Mouse (Mus musculus): Measurements from ENCODE around the gene Tomm40l.
A peak's percentile ranks its signal among the peaks of the same experiment; 100 is the strongest.

Tomm40l gene

DNA sequence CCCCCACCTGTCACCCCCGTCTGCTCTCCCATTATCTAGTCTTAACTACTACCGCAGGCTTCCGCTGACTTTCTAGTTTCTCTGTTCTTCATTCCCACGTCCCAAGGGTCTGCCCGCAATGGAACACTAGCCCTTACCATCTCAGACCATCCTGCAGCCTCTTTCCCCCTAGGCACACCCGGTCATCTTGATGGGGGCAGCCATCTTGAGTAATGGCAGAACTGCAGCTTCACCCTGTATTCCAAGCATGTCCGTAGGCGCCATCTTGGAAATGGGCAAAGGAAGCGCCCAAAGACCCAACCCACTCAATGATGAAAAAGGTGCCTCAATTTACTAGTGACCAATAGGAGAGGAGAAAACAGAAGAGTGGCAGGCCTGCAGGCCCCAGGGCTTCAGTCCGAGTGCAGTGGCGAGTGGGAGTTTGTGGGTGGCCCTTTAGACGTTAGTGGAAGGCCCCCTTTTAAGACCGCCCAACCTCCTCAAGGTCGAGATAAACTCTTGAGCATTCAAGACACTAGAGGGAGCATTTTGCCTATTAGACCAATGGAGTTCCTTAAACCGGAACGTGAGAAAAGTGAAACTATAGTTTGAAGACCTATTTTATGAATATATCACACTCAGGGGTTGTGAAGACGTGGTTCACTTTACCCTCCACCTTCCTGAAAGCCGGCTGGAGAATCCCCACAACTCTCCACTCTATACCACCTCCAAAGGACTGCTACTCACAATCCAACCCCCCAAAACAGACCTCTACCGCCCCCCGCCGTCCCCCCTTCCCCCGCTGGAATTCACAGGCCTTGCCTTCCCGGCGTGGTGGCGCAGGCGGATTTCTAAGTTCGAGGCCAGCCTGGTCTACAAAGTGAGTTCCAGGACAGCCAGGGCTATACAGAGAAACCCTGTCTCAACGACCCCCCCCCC, at the start of gene Tomm40l:
Gene Tomm40l, minus strand, starts transcription at position 277 of the 918 bp plus-strand sequence.
- DNase-seq (ENCODE audit: low spot score in 2 of 2), result peak; percentile 63 to 86

DNA sequence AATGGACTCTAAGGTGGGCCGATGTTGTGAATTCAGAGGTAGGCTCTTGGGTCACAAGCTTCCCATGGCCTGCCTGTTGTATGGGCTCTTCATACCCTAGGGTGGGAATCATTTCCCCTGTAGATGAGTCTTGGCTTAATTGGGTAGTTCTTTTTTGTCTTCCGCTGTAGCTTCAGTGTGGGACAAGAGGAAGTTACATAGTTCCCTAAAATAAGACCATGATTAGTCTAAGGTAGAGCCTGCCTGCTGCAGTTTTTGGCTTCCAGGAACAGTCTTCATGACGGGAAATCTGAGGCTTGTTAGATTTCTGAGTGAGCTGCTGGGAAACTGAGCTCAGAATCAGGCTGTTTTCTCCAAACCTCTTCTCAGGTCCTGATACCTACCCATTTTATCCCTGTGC, 49.8 kb upstream of the Tomm40l start:
- no peak for DNase-seq (ENCODE audit: low spot score in 2 of 2)

DNA sequence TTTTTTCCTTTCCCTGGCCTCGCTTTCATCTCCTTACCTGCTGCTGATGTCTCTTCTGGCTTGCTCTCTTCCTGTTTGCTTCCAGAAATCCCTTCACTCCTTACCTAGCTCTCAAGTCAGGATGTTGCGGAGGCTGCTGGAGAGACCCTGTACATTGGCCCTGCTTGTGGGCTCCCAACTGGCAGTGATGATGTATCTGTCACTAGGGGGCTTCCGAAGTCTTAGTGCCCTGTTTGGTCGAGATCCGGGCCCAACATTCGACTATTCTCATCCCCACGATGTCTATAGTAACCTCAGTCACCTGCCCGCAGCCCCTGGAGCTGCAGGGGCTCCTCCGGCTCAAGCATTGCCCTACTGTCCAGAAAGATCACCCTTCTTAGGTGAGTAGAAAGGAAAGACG, 49.3 kb upstream of the Tomm40l start:
- DNase-seq (ENCODE audit: low spot score in 2 of 2), result no peak

GRCm38 (mm10) chr1:171271196-171271595, 48.9 kb upstream of the Tomm40l start:
- DNase-seq (ENCODE audit: low spot score in 2 of 2), result no peak

DNA sequence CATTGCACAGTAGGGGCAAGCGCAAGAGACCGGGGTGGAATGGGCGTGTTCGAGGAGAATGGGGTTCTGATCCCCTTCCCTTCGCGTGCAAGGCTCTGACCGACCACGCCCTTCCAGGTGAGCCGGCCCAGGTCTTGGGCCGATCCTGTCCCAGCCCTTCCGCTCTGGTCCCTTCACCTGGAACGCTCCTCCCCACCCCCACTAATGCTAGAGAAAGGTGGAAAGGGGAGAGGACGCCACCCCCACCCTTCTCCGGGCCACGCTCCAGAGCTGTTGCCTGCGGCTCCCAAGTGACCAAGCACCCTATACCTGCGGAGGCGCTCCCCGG, 48.2 kb upstream of the Tomm40l start:
- DNase-seq (ENCODE audit: low spot score in 2 of 2), result no peak

GRCm38 (mm10) chr1:171269848-171270572, 47.7 kb upstream of the Tomm40l start, which contains the start of gene B4galt3:
Gene B4galt3 (plus strand): TSS chr1:171270328.
- peak; percentile 92 to 95 for DNase-seq (ENCODE audit: low spot score in 2 of 2)

GRCm38 (mm10) chr1:171268341-171268740, 46.0 kb upstream of the Tomm40l start:
- DNase-seq (ENCODE audit: low spot score in 2 of 2), result no peak

GRCm38 (mm10) chr1:171265971-171266744, 43.8 kb upstream of the Tomm40l start:
- DNase-seq (ENCODE audit: low spot score in 2 of 2), result no peak

- no peak for DNase-seq (ENCODE audit: low spot score in 2 of 2)
These were observed 41.5 kb upstream of the Tomm40l start for GRCm38 (mm10) chr1:171263666-171264461.

GRCm38 (mm10) chr1:171263185-171263611, 40.9 kb upstream of the Tomm40l start:
- no peak for DNase-seq (ENCODE audit: low spot score in 2 of 2)

DNA sequence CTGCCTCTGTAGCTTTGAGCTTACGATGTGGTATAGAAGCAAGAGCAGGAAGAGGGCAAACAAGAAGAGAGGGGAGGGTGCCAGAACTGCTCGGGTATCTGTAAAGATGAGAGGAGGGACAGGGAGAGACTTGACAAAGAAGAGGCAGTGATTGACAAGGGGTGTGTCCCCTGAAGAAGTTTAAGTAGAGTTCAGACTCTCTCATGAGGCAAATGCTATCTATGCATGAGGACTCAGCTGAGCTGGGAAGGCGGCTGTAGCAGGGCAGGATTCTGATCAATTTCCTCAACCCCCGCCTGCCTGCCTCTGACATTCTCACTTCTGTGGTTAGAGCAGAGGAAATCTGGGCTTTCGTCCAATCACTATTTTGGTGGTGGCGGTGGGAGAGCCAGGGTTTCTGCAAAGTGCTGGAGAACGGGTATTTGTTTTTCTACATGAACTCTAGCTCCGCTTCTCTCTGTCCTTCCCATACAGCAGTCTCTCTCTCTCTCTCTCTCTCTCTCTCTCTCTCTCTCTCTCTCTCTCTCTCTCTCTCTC, 40.3 kb upstream of the Tomm40l start:
- peak in 1 of 2 experiments; percentile 67 for DNase-seq (ENCODE audit: low spot score in 2 of 2)

DNA sequence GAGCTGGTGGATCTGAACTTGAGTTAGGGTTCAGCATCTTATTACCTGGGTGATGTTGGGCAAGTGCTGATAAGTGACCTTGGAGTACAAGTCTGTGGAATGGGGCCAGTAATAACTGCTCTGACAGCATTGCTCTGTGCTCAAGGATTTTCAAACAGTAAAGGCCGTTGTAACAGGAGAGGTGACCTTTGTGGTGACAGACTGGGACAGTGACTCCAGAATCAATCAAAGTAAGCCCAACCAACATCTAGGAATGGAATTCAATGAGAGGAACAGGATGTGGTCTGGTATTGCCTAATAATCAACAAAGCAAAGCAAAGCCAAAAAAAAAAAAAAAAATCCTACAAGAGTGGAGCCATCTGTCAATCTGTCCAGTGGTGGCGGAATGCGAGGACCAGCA, 38.0 kb upstream of the Tomm40l start:
- no peak for DNase-seq (ENCODE audit: low spot score in 2 of 2)

GRCm38 (mm10) chr1:171258921-171259320, 36.6 kb upstream of the Tomm40l start:
- DNase-seq (ENCODE audit: low spot score in 2 of 2), result no peak

- DNase-seq (ENCODE audit: low spot score in 2 of 2), result no peak
These were observed 35.5 kb upstream of the Tomm40l start for GRCm38 (mm10) chr1:171257781-171258180.

- peak in 1 of 2 experiments; percentile 59 for DNase-seq (ENCODE audit: low spot score in 2 of 2)
These were observed 34.7 kb upstream of the Tomm40l start for GRCm38 (mm10) chr1:171256937-171257548.

DNA sequence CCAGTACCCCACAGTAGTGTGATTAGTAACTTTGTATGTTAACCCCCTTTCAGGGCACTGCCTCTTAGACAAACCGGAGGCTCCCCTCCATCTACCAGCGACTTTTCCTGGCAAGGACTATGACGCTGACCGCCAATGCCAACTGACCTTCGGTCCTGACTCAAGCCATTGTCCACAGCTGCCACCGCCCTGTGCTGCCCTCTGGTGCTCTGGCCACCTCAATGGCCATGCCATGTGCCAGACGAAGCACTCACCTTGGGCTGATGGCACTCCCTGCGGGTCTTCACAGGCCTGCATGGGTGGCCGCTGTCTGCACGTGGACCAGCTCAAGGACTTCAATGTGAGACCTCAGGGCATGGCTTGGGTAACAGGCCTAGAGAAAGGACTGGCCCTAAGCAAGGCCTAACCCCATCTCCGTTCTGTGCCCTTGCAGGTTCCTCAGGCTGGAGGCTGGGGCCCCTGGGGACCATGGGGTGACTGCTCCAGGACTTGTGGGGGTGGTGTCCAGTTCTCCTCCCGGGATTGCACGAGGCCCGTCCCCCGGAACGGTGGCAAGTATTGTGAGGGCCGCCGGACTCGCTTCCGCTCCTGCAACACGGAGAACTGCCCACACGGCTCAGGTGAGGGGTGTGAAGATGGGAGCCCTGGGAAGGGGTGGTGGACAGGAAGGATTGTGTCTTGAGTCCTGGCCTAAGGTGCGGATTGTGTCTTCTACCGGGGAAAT, 33.9 kb upstream of the Tomm40l start:
- DNase-seq (ENCODE audit: low spot score in 2 of 2), result no peak

GRCm38 (mm10) chr1:171252415-171252814, 30.1 kb upstream of the Tomm40l start:
- DNase-seq (ENCODE audit: low spot score in 2 of 2), result no peak

GRCm38 (mm10) chr1:171251594-171252324, 29.4 kb upstream of the Tomm40l start:
- no peak for DNase-seq (ENCODE audit: low spot score in 2 of 2)
